Mouse (Mus musculus) mature B cell (primary cell): ENCODE data around the gene Obox8.

Experiments used
- in situ Hi-C: fragments of 300-500 bp; cut with MboI; formaldehyde crosslinking; loops from 2 replicates; pipeline ENCODE4 v1.14.3; 2019

The Obox8 gene

DNA sequence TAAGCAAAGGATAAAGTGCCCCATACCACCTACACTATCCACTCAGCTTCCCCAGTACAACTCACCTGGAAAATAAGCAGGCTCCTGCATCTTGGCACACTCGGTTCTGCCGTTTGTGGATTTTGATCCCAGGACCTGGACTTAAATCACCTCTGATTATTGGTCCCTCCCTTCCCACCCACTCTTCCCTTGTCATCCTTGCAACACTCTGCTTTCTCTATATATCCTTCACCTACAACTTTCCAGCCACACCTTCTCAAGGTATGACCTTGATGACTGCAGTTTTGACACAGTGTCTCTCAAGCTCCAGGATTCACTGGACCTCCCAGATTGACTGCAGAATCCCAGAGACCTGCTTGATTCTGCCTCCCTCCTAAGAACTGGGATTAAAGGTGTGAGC is at the start of gene Obox8:
Gene Obox8, minus strand, starts transcription at position 101 of the 400 bp plus-strand sequence.
- in situ Hi-C loops: no loop called here

DNA sequence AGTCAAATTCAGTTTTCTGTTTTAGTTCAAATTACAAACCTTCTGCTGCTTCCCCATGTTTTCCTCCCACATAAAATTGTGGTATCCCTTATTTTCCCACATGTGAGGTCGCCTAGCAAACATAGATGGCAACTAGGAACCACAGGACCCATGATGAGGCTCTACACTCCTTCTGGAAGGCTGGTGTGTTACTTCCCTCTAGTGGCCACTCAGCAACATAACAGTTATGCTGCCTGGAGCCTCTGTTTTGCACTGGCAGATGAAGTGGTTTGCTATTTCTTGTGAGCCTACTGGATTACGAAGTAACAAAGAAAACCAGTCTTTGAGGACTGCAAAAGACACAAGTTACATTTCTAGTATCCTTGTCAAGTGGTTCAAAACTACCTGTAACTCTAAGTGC is 16.1 kb downstream of the Obox8 start:
- in situ Hi-C loops: no loop called here

- in situ Hi-C loops: no loop called here
Measured at GRCm38 (mm10) chr7:14308671-14309070, 24.7 kb downstream of the Obox8 start.

GRCm38 (mm10) chr7:14307571-14307970 is 25.8 kb downstream of the Obox8 start:
- in situ Hi-C loops: no loop called here
